Mouse (Mus musculus) splenic B cell, adult 2 months (primary cell): ENCODE measurements around the gene Ccr2.
A peak's percentile ranks its signal among the peaks of the same experiment; 100 is the strongest.

Source experiments
- DNase-seq: peaks from one replicate; pipeline ENCODE4 v3.0.0-alpha.2; 2011; ENCODE audit warnings: low read depth, low spot score
- H3K27me3 ChIP-seq: 2 replicates; pipeline ENCODE4 v1.6.1; 2012; ENCODE audit warnings: mild to moderate bottlenecking, low read length, moderate library complexity, mixed read lengths; ENCODE audit not compliant: control insufficient read depth, poor library complexity, insufficient read depth, severe bottlenecking
- H3K36me3 ChIP-seq: 2 replicates; pipeline ENCODE4 v1.6.1; 2012; ENCODE audit warnings: mild to moderate bottlenecking, low read length, moderate library complexity, mixed read lengths; ENCODE audit not compliant: control insufficient read depth, poor library complexity, insufficient read depth, severe bottlenecking

Ccr2 gene

GRCm38 (mm10) chr9:124138055-124138775, 36.5 kb downstream of the Ccr2 start:
- no peak for DNase-seq
- Histone ChIP-seq H3K27me3 (no peaks in the 10 kb centered on the region), H3K36me3 (no peaks in the 10 kb centered on the region)

GRCm38 (mm10) chr9:124143678-124144077, 41.9 kb downstream of the Ccr2 start:
- no peaks in the 10 kb centered on the region for H3K27me3 ChIP-seq
- H3K36me3 ChIP-seq = no peaks in the 10 kb centered on the region
- peak; percentile 76 for DNase-seq

- DNase-seq = no peak
- no peaks in the 10 kb centered on the region for H3K27me3 ChIP-seq
- H3K36me3 ChIP-seq = no peaks in the 10 kb centered on the region
Observed at GRCm38 (mm10) chr9:124146307-124146706, 44.6 kb downstream of the Ccr2 start.
